ENCODE assay signal across 23 mouse cellular contexts in the genomic region with DNA sequence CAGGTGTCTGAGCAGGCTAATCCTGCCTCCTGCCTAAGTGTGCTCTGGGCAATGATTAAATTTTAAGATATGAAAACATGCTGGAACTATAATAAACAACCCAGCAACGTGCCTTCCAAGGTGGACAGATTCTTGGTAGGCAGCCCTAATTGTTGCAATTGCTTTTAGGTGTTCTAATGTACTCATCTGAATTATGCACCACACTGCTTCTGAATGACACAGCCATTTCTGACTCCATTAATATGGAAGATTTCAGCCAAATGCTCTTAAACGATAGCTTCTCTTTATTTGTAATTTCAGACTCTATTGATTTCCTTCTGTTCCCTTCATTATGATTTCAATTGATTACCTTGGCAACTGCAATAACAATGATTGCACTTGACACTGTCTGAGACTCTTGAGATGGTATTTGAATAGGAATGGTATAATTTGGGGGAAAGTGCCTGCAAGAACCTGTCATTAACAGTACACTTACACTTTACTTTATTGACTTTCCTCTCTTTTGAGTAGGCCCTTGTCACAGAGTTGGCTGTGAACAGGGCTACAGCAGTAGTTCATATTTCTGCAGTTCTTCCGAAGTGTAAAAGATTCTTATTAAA.
DNase-seq lines count a peak whose midpoint lies in the region; ATAC-seq and TF ChIP-seq lines count a peak whose summit lies in the region.
"Had no signal": no experiment of that assay in that cellular context is flagged by ENCODE, and none has a peak within 500 bp of the region (broad histone marks: within the 10 kb centered on the region; RNA-seq: fewer than 3 reads in every experiment).

No protein-coding gene starts in this region.

- H3K4me1 ChIP-seq in lung, embryonic 14.5 days (ENCODE audit: insufficient read depth) = no peaks in the 10 kb centered on the region
- H3K4me1 ChIP-seq in lung, adult 2 months (ENCODE audit: control insufficient read depth, insufficient read depth, low read length) = no peaks in the 10 kb centered on the region
- no peaks in the 10 kb centered on the region for H3K4me1 ChIP-seq in forebrain, postnatal 0 days (ENCODE audit: insufficient read depth)
- H3K4me1 ChIP-seq: embryonic facial prominence, embryonic 13.5 days; heart, embryonic 10.5 days; hindbrain, embryonic 12.5 days had no signal

- no peak for TF ChIP-seq POLR2A in lung, adult 2 months (IDR thresholded peaks at IDR 0.05; ENCODE audit: borderline replicate concordance, extremely low read depth, low read depth, low read length)

- DNase-seq in lung, embryonic 14.5 days = peak; percentile 3
- no peak for DNase-seq in lung, adult 2 months
- peak; percentile 5 for DNase-seq in lung, postnatal 36 days
- no peak for DNase-seq in lung, adult 18-20 months
- peak; percentile 18 for DNase-seq in retina, embryonic 14.5 days (ENCODE audit: low spot score)
- no peak for DNase-seq in retina, postnatal 1 day
- DNase-seq in forebrain, postnatal 0 days = peak; percentile 1
- no peak for DNase-seq in thymus, postnatal 25 days
- DNase-seq: adrenal gland, postnatal 14 days; cerebellum, adult 18-20 months; cerebellum, adult 9-11 months; cerebellum, postnatal 36 days; gastrocnemius, postnatal 10 days; heart, adult 18-20 months; heart, postnatal 10 days; heart, postnatal 4 days had no signal

- no peaks in the 10 kb centered on the region for H3K9me3 ChIP-seq in lung, embryonic 14.5 days (ENCODE audit: low read depth, low read length)
- no peaks in the 10 kb centered on the region for H3K9me3 ChIP-seq in forebrain, postnatal 0 days (ENCODE audit: low read length)
- H3K9me3 ChIP-seq: embryonic facial prominence, embryonic 13.5 days; heart, embryonic 10.5 days; hindbrain, embryonic 12.5 days had no signal

- no peaks in the 10 kb centered on the region for H3K36me3 ChIP-seq in lung, embryonic 14.5 days (ENCODE audit: insufficient read depth)
- H3K36me3 ChIP-seq in forebrain, postnatal 0 days (ENCODE audit: insufficient read depth) = no peaks in the 10 kb centered on the region
- H3K36me3 ChIP-seq: embryonic facial prominence, embryonic 13.5 days; heart, embryonic 10.5 days; hindbrain, embryonic 12.5 days had no signal

- peak; percentile 62; the same call in 1 of the 2 replicates for ATAC-seq in lung, embryonic 14.5 days (ENCODE audit: insufficient read depth)
- peak; percentile 61; the same call in 1 of the 2 replicates for ATAC-seq in forebrain, postnatal 0 days
- ATAC-seq: activated CD4-positive, CD25-positive, alpha-beta regulatory T cell, adult 4 months; hindbrain, embryonic 16.5 days; Patski had no signal

- no peak overlapping the region for H3K27ac ChIP-seq in lung, embryonic 14.5 days (ENCODE audit: low read depth)
- H3K27ac ChIP-seq in forebrain, postnatal 0 days (ENCODE audit: low read depth, low read length) = no peak overlapping the region
- H3K27ac ChIP-seq: embryonic facial prominence, embryonic 13.5 days; heart, embryonic 10.5 days; hindbrain, embryonic 12.5 days had no signal

- no peak for TF ChIP-seq CTCF in lung, embryonic 14.5 days (IDR thresholded peaks at IDR 0.05; ENCODE audit: low read depth)
- no peak for TF ChIP-seq CTCF in lung, adult 2 months (IDR thresholded peaks at IDR 0.05; ENCODE audit: insufficient read depth, low read length)
- TF ChIP-seq CTCF in forebrain, postnatal 0 days (IDR thresholded peaks at IDR 0.05; ENCODE audit: low read depth) = no peak

- no peak overlapping the region for H3K4me2 ChIP-seq in lung, embryonic 14.5 days
- H3K4me2 ChIP-seq in forebrain, postnatal 0 days (ENCODE audit: low read depth) = no peak overlapping the region
- H3K4me2 ChIP-seq: embryonic facial prominence, embryonic 13.5 days; hindbrain, embryonic 12.5 days had no signal

- no peak overlapping the region for H3K9ac ChIP-seq in lung, embryonic 14.5 days
- no peak overlapping the region for H3K9ac ChIP-seq in forebrain, postnatal 0 days
- H3K9ac ChIP-seq: embryonic facial prominence, embryonic 13.5 days; hindbrain, embryonic 12.5 days had no signal

- H3K4me3 ChIP-seq in lung, embryonic 14.5 days (ENCODE audit: low read depth, low read length) = no peak overlapping the region
- H3K4me3 ChIP-seq in lung, adult 2 months (replicated peaks; ENCODE audit: extremely low read depth, low read depth, low read length) = no peak overlapping the region
- no peak overlapping the region for H3K4me3 ChIP-seq in forebrain, postnatal 0 days (ENCODE audit: low read depth, low read length)
- H3K4me3 ChIP-seq: embryonic facial prominence, embryonic 13.5 days; heart, embryonic 10.5 days; hindbrain, embryonic 12.5 days had no signal

- WGBS in lung, embryonic 14.5 days = 47% methylated on average over 3 of the region's 3 CpGs
- WGBS in lung, adult 2 months = 51% methylated on average over 3 of the region's 3 CpGs
- WGBS in forebrain, postnatal 0 days = 25% methylated on average over 3 of the region's 3 CpGs

- H3K27me3 ChIP-seq in lung, embryonic 14.5 days (ENCODE audit: insufficient read depth, low read length) = no peaks in the 10 kb centered on the region
- no peaks in the 10 kb centered on the region for H3K27me3 ChIP-seq in forebrain, postnatal 0 days (ENCODE audit: insufficient read depth, low read length)
- H3K27me3 ChIP-seq: CH12.LX; embryonic facial prominence, embryonic 13.5 days; hindbrain, embryonic 12.5 days; Patski had no signal

Comparison
In these comparisons a context has a peak if more than half of its experiments do, and no peak if none do; other contexts are left out.
1. DNase-seq: peak in lung, embryonic 14.5 days (single experiment), lung, postnatal 36 days (single experiment), retina, embryonic 14.5 days (single experiment) and forebrain, postnatal 0 days (single experiment); none in lung, adult 2 months (single experiment), lung, adult 18-20 months (0 of 2), retina, postnatal 1 day (single experiment) and thymus, postnatal 25 days (single experiment).